Mouse (Mus musculus) neural tube, embryonic 13.5 days (tissue): ENCODE results near the gene Nyap1. TPM values are rescaled to one million over a fixed set of nuclear protein-coding genes. Genes with fewer than 3 reads are reported as not detected.

Experiments used
- ATAC-seq: fragments of 200-750 bp; cut with Nextera tagmentation; 2 replicates; pipeline ENCODE4 v1.8.0; 2017; ENCODE audit warnings: low read depth, mild to moderate bottlenecking, moderate TSS enrichment, moderate library complexity
- H3K27ac ChIP-seq: fragments of 300-500 bp; sonication (generic); replicated peaks from 2 replicates; pipeline ENCODE4 v1.5.1; 2015; ENCODE audit warnings: moderate library complexity, mild to moderate bottlenecking, inconsistent platforms
- H3K27me3 ChIP-seq: fragments of 300-500 bp; sonication (generic); 2 replicates; pipeline ENCODE4 v1.6.1; 2015; ENCODE audit warnings: mild to moderate bottlenecking, inconsistent platforms
- H3K36me3 ChIP-seq: fragments of 300-500 bp; sonication (generic); 2 replicates; pipeline ENCODE4 v1.6.1; 2015; ENCODE audit warnings: mild to moderate bottlenecking, inconsistent platforms
- H3K4me1 ChIP-seq: fragments of 300-500 bp; sonication (generic); replicated peaks from 2 replicates; pipeline ENCODE4 v1.6.1; 2015; ENCODE audit warnings: inconsistent platforms
- H3K4me2 ChIP-seq: fragments of 300-500 bp; sonication (generic); 2 replicates; pipeline ENCODE4 v1.6.1; 2015; ENCODE audit warnings: inconsistent platforms, mild to moderate bottlenecking, moderate library complexity
- H3K4me3 ChIP-seq: fragments of 300-500 bp; sonication (generic); 2 replicates; pipeline ENCODE4 v1.5.1; 2015; ENCODE audit warnings: mild to moderate bottlenecking, inconsistent platforms
- H3K9ac ChIP-seq: fragments of 300-500 bp; sonication (generic); 2 replicates; pipeline ENCODE4 v1.6.1; 2015; ENCODE audit warnings: moderate library complexity, mild to moderate bottlenecking, inconsistent platforms
- H3K9me3 ChIP-seq: fragments of 300-500 bp; sonication (generic); 2 replicates; pipeline ENCODE4 v1.6.1; 2016; ENCODE audit warnings: inconsistent platforms
- WGBS: fragments of 180-500 bp; shearing (Covaris S2); methylation state at CpG from one replicate; pipeline ENCODE4 v1.1.7; 2015; 5-methylcytosine and 5-hydroxymethylcytosine counted together
- polyA plus RNA-seq: library from polyadenylated mRNA; unstranded; fragments of >200 nt; fragmentation: Nextera tagmentation; extraction: Ambion mirVana; gene quantifications from 2 replicates; pipeline ENCODE4 v1.2.1, GENCODE M21; 2015

Gene Nyap1
- polyA plus RNA-seq, 1 experiment from 2014 or later = 23.4 TPM

DNA sequence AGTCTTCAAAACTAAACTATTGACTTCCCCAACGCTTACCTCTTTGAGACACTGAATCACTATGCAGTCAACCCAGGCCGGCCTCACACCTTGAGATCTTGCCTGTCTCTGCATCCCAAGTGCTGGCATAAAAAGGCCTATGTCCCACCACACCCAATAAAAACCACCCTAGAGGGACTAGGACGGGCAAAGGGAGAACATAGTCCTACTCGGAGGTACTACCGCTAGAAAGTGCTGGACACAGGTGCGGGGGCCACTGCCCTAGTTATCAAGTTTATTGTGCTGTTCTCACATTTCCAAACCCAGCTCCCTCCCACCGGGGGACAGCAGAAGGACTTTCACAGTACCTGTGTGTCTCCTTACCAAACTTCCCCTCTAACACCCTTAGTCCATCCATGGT, 40.3 kb upstream of the Nyap1 start:
- H3K4me3 ChIP-seq = no peak overlapping the region
- H3K9me3 ChIP-seq = no peaks in the 10 kb centered on the region
- H3K4me2 ChIP-seq = 0 out of 2 replicates have a peak overlapping the region, but pooled peaks have one; percentile 95
- ATAC-seq = no peak
- 90% methylated on average over 7 of the region's 7 CpGs for WGBS
- peaks cover 50% of the 10 kb centered on the region for H3K36me3 ChIP-seq
- H3K9ac ChIP-seq = no peak overlapping the region
- peaks cover 66% of the 10 kb centered on the region for H3K4me1 ChIP-seq
- H3K27me3 ChIP-seq = no peaks in the 10 kb centered on the region
- H3K27ac ChIP-seq = no peak overlapping the region

DNA sequence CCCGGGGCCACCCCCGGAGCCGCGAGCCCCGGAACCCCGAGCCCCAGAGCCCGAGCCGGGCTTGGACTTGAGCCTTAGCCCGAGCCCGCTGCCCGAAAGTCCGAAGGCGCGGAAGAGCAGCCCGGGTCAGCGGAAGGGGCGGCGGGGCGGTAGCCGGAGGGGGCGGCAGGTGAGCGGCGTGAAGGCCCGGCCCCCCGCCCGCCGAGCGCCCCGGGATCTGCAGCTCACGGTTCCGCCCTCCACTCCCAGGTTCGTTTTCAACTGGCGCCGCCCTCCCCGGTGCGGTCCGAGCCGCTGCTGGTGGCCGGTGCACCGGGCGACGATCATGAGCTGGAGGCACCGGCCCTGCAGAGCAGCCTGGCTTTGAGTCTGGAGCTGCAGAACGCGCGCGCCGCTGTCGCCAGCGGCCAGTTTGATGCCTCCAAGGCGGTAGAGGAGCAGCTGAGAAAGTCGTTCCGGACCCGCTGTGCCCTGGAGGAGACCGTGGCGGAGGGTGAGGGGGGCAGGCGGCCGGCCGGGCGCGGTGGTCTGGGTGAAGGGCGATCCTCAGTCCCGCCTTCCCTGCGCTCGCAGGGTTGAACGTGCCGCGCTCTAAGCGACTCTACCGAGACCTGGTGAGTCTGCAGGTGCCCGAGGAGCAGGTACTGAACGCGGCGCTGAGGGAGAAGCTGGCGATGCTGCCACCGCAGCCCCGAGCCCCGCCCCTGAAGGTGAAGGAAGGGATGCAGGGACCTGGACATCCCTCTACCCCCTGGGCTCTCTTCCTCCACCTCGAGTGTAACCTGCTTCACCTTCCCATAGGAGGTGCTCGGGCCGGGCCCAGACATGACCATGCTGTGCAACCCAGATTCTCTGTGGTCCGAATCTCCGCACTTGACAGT, 37.9 kb upstream of the Nyap1 start:
- Histone ChIP-seq H3K4me2 (peak overlapping the region; percentile 98), H3K9ac (peak overlapping the region; percentile 96), H3K4me1 (peaks cover 61% of the 10 kb centered on the region), H3K9me3 (no peaks in the 10 kb centered on the region), H3K36me3 (peaks cover 43% of the 10 kb centered on the region), H3K4me3 (peak overlapping the region; percentile 99), H3K27me3 (no peaks in the 10 kb centered on the region), H3K27ac (peak overlapping the region; percentile 94)
- peak; percentile 40 for ATAC-seq
- WGBS = 1% methylated on average over 75 of the region's 83 CpGs

DNA sequence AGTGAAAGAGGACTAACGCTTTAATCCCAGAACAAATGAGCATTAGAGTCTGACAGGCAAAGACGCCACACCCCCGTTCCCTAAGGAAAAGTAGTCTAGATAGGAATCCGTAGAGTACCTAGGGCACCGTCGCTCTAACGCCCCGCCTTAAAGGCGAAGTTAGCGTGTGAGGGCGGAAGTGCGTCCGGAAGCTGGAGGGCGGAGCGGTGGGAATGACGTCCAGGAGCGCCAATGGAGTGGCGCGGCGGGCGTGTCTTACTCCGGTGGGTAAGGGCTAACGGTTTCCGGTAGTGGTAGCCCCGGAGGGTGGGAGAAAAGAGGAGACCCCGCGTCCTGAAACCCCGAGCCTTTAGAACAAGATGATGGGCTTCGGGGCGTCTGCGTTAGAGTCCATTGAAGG, 37.2 kb upstream of the Nyap1 start, which contains the start of gene Ppp1r35:
Ppp1r35 (plus strand) TSS at position 215 of the 400 bp plus-strand sequence.
- under 1% methylated on average over 31 of the region's 31 CpGs for WGBS
- peak within 1 kb of the TSS; percentile 96 for H3K9ac ChIP-seq
- peak within 1 kb of the TSS; percentile 99 for H3K4me3 ChIP-seq
- peak within 1 kb of the TSS; percentile 98 for H3K4me2 ChIP-seq
- H3K4me1 ChIP-seq = peaks cover 54% of the 10 kb centered on the region
- H3K36me3 ChIP-seq = peaks cover 37% of the 10 kb centered on the region
- peak; percentile 96 for ATAC-seq
- no peaks in the 10 kb centered on the region for H3K27me3 ChIP-seq
- H3K9me3 ChIP-seq = no peaks in the 10 kb centered on the region
- peak within 1 kb of the TSS; percentile 94 for H3K27ac ChIP-seq

DNA sequence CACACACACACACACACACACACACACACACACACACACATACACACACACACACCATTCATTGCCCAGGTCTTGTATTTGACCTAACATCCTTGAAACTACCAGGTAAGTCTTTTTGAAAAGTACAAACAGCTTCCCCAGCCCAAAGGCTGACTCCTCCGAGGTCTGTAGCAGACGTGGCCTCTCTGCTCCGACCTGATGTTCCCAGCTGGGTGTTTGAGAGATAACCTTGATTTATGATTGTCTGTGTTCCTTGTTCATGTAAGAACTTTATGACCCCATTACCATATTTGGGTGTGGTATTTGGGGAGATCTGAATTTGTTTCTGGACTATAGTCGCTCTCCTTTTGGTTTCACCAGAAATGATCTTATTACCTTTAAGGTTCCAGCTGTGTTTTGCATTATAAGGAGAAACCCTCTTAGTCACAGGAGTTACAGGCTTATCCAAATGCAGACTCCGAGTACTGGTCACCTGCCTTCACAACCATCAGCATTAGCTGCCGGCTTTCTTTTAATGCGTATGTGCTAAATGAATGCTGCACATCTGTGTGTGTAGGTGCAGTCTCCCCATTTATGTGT, 35.9 kb upstream of the Nyap1 start:
- H3K9ac ChIP-seq = no peak overlapping the region
- ATAC-seq = no peak
- no peaks in the 10 kb centered on the region for H3K9me3 ChIP-seq
- peaks cover 24% of the 10 kb centered on the region for H3K36me3 ChIP-seq
- no peak overlapping the region; the same call in 1 of the 2 replicates for H3K4me2 ChIP-seq
- peak overlapping the region; percentile 90; the same call in 1 of the 2 replicates for H3K27ac ChIP-seq
- 72% methylated on average over 7 of the region's 7 CpGs for WGBS
- H3K27me3 ChIP-seq = no peaks in the 10 kb centered on the region
- peaks cover 42% of the 10 kb centered on the region for H3K4me1 ChIP-seq
- no peak overlapping the region for H3K4me3 ChIP-seq

DNA sequence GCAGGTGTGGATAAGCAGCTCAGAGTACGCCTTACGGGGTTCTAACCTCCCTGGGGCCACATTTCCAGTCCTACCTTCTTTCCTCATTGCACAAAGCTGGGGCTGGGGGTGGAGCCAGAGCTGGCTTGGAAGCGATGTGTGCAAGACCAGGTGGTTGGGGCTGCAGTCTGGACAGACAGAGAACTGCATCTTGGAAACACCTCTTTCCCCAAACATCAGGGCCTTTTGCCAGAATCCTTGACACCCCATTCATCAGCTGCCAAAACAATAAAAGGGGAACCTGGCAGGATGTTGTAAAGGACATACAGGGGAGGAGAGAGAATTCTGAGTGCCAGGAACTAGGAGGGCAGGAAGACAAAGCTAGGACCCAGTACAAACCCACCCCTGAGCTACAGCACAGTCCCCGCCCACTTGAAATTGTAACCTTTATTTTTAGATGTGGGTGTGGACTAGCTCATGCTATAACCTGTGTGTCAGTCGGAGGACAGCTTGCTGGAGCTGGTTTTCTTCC, 35.1 kb upstream of the Nyap1 start:
- H3K27ac ChIP-seq = no peak overlapping the region
- H3K9ac ChIP-seq = no peak overlapping the region
- 48% methylated on average over 5 of the region's 5 CpGs for WGBS

DNA sequence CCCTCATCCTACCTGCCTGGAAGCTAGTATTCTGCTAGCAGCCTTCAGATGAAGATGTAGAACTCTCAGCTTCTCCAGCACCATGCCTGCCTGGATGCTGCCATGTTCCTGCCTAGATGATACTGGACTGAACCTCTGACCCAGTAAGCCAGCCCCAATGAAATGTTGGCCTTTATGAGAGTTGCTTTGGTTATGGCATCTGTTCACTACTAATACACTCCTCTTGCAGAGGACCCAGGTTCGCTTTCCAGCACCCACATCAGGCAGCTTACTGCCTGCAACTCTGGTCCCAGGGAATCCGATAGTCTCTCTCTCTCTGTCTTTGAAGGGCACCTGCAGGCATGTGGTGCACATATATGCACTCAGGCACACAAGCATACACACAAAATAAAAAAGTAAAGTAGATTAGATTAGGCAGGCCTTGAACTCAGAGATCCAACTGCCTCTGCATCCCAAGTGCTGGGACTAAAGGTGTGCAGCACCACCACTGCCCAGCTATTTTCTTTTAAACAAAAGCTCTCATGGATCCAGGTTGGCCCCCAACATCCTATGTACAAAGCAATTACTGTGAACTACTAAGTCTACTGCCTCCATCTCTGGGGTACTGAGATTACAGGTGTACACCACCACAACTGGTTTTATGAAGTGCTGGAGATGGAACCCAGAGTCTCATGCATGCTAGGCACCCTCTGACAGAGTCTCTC, 34.3 kb upstream of the Nyap1 start:
- 91% methylated on average over 2 of the region's 2 CpGs for WGBS
- Histone ChIP-seq H3K9me3 (no peaks in the 10 kb centered on the region), H3K4me3 (no peak overlapping the region), H3K27me3 (no peaks in the 10 kb centered on the region), H3K9ac (no peak overlapping the region), H3K27ac (no peak overlapping the region), H3K4me2 (no peak overlapping the region), H3K4me1 (peaks cover 28% of the 10 kb centered on the region), H3K36me3 (peaks cover 8% of the 10 kb centered on the region)
- ATAC-seq = no peak

More for the DNA sequence above, 35.1 kb upstream of the Nyap1 start:
- no peaks in the 10 kb centered on the region for H3K9me3 ChIP-seq
- no peak overlapping the region for H3K4me3 ChIP-seq
- peaks cover 15% of the 10 kb centered on the region for H3K36me3 ChIP-seq
- H3K4me2 ChIP-seq = no peak overlapping the region
- ATAC-seq = no peak
- peaks cover 33% of the 10 kb centered on the region for H3K4me1 ChIP-seq
- no peaks in the 10 kb centered on the region for H3K27me3 ChIP-seq

DNA sequence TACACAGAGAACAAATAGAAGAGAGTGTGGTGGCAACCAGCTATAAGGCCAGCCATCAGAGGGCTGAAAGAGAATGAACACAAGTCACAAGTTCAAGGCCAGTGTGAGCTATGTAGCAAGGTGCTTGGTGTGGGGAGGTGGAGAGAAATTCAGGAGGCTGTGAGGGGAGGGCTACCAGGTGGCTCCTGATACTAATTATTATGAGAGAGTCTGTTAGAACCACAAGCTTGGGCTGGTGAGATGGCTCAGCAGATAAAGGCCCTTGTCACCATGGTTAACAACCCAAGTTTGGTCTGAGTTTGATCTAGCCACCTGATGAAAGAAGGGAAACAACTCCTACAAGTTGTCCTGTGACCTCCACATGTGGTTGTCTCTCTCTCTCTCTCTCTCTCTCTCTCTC, 31.3 kb upstream of the Nyap1 start:
- no peak overlapping the region for H3K27ac ChIP-seq
- H3K9me3 ChIP-seq = no peaks in the 10 kb centered on the region
- no peaks in the 10 kb centered on the region for H3K27me3 ChIP-seq
- no peak for ATAC-seq
- H3K4me1 ChIP-seq = peaks cover 18% of the 10 kb centered on the region; the same call in 1 of the 2 replicates
- H3K4me2 ChIP-seq = no peak overlapping the region
- H3K9ac ChIP-seq = no peak overlapping the region
- no peaks in the 10 kb centered on the region for H3K36me3 ChIP-seq
- H3K4me3 ChIP-seq = no peak overlapping the region

DNA sequence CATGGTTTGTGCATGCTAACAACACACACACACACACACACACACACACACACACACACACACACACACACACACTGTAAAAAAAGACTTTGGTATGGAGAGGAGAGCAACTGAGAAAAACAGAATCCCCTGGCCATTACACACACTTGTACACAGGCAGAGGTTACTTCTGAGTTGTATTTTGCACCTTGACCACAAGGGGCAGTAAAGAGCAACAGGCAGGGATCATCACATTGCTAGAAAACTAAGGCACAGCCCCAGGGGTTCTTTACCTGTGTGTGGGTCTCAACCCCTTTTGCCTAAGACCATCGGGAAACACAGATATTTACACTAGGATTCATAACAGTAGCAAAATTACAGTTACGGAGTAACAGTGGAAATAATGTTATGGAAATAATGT, 29.3 kb upstream of the Nyap1 start:
- no peak overlapping the region for H3K4me2 ChIP-seq
- H3K9me3 ChIP-seq = no peaks in the 10 kb centered on the region
- H3K27me3 ChIP-seq = no peaks in the 10 kb centered on the region
- H3K4me1 ChIP-seq = peaks cover 10% of the 10 kb centered on the region; the same call in 1 of the 2 replicates
- no peaks in the 10 kb centered on the region for H3K36me3 ChIP-seq
- WGBS = 43% methylated on average over 2 of the region's 2 CpGs
- ATAC-seq = no peak
- H3K27ac ChIP-seq = no peak overlapping the region
- H3K4me3 ChIP-seq = no peak overlapping the region
- H3K9ac ChIP-seq = no peak overlapping the region

DNA sequence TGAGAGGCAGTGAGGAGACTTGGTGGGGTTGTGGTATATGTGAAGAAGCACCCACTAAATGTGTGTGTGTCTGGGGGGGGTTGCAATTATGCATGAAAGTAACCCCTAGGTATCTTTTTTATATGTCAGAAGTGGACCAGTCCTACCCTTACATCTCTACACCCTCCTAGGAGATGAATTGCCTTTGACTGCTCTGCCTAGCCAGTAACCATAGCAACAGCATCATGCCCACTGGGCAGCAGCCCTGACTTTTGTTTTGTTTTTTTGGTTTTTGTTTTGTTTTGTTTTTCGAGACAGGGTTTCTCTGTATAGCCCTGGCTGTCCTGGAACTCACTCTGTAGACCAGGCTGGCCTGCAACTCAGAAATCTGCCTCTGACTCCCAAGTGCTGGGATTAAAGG, 27.1 kb upstream of the Nyap1 start:
- 0 out of 2 replicates have a peak overlapping the region, but pooled peaks have one; percentile 33 for H3K27ac ChIP-seq
- ATAC-seq = peak; percentile 28; the same call in 1 of the 2 replicates
- H3K4me2 ChIP-seq = no peak overlapping the region
- H3K36me3 ChIP-seq = no peaks in the 10 kb centered on the region
- WGBS = 30% methylated on average over 1 of the region's 1 CpGs
- H3K9ac ChIP-seq = no peak overlapping the region
- H3K4me1 ChIP-seq = peaks cover 10% of the 10 kb centered on the region; the same call in 1 of the 2 replicates
- H3K4me3 ChIP-seq = no peak overlapping the region
- no peaks in the 10 kb centered on the region for H3K27me3 ChIP-seq
- no peaks in the 10 kb centered on the region for H3K9me3 ChIP-seq

DNA sequence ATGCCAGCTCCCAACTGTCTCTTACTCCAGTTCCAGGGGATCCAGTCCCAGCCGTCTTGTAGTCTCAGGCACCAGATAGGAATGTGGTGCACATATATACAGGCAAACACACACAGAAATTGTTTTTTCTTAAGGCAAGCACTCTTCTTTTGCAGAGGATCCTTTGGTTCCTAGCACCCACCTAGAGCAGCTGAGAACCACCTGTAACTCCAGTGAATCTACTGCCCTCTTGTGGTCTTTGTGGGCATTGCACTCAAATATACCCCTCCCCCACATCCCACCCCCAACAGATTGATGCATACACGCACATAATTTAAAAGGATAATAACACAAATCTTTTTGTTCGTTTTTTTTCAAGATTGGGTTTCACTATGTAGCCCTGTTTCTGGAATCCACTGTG, 24.9 kb upstream of the Nyap1 start:
- no peak overlapping the region for H3K9ac ChIP-seq
- peaks cover 10% of the 10 kb centered on the region; the same call in 1 of the 2 replicates for H3K4me1 ChIP-seq
- H3K36me3 ChIP-seq = no peaks in the 10 kb centered on the region
- no peak overlapping the region for H3K27ac ChIP-seq
- H3K27me3 ChIP-seq = no peaks in the 10 kb centered on the region
- no peaks in the 10 kb centered on the region for H3K9me3 ChIP-seq
- WGBS = 57% methylated on average over 3 of the region's 3 CpGs
- no peak overlapping the region for H3K4me2 ChIP-seq
- no peak for ATAC-seq
- no peak overlapping the region for H3K4me3 ChIP-seq

DNA sequence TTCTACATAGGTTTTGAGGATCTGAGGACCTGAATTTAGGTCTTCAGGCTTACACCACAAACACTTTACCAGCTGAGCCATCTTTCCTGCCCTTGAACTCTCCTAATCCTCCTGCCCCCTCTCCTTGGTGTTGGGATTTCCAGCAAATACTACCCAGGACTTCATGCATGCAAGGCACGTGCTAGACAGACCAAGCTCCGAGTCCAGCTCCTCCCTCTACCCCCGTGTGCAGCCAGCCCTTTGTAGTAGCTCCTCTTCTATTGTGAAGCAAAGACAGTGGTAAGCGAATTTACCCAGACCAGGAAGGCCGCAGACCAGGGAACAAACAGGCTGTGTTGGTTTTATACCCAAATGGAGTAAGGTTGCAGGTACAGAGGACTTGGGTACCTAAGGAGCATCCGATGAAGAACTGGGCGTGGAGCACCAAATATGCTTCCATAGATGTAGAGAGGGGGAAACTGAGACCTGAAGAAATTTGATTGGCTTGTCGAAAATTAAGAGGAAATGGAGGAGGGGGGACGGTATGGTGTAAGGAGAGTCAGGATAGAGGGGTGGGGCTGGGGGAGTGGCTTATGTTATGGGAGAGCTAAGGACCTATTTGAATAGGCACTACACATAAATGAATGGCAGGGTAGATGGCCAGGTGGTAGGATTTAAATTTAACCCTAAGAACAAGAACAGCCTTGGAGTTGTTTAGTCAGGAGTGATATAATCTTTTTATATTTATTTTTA, 23.4 kb upstream of the Nyap1 start:
- no peak overlapping the region for H3K4me3 ChIP-seq
- no peak overlapping the region for H3K4me2 ChIP-seq
- 51% methylated on average over 9 of the region's 9 CpGs for WGBS
- no peaks in the 10 kb centered on the region for H3K9me3 ChIP-seq
- H3K36me3 ChIP-seq = no peaks in the 10 kb centered on the region
- peaks cover 17% of the 10 kb centered on the region; the same call in 1 of the 2 replicates for H3K4me1 ChIP-seq
- no peak for ATAC-seq
- H3K9ac ChIP-seq = no peak overlapping the region
- H3K27ac ChIP-seq = no peak overlapping the region
- H3K27me3 ChIP-seq = no peaks in the 10 kb centered on the region
